In genomic region chr6:148830748-148831727, GRCm38 (mm10) we compare ENCODE assay signal across 8 mouse cellular contexts. TPM values are rescaled to one million over a fixed set of nuclear protein-coding genes. Genes with fewer than 3 reads are reported as not detected.
DNase-seq lines count a peak whose midpoint lies in the region; ATAC-seq lines count a peak whose summit lies in the region.

Gene Ipo8, minus strand, starts transcription at chr6:148831467.

- WGBS in lung, embryonic 16.5 days = under 1% methylated on average over 47 of the region's 47 CpGs

- peak; percentile 94 for DNase-seq in MEL-GATA-1-ER (ENCODE audit: extremely low read depth, low read depth)
- peak; percentile 91 for DNase-seq in cerebellum, adult 8-10 months
- DNase-seq in forelimb bud, embryonic 11.5 days (ENCODE audit: low read depth, low spot score) = peak; percentile 95
- peak; percentile 86 for DNase-seq in layer of hippocampus, adult 9-10 months (ENCODE audit: low spot score)
- DNase-seq in ovary, postnatal 10 days (ENCODE audit: low spot score) = peak; percentile 52
- peak; percentile 83 for DNase-seq in thymus, postnatal 10 days (ENCODE audit: low spot score in 2 of 2)

- peak; percentile 98 to 99 for ATAC-seq in hematopoietic stem cell, adult 5-6 weeks (replicated peaks in 1 of 2; ENCODE audit: insufficient read depth in 1 of 2, low FRiP score in 2 of 2, low TSS enrichment in 1 of 2, low read depth in 1 of 2, poor library complexity in 2 of 2, severe bottlenecking in 2 of 2)
- peak; percentile 99 for ATAC-seq in lung, embryonic 16.5 days (ENCODE audit: low read depth)

- peak within 1 kb of the TSS; percentile 95 for H3K4me3 ChIP-seq in lung, embryonic 16.5 days (ENCODE audit: low read length)

- H3K4me1 ChIP-seq in lung, embryonic 16.5 days (replicated peaks; ENCODE audit: control insufficient read depth, insufficient read depth, low read length) = peaks cover 5% of the 10 kb centered on the region; the same call in 1 of the 2 replicates

- H3K9me3 ChIP-seq in lung, embryonic 16.5 days (ENCODE audit: control insufficient read depth, low read length) = no peaks in the 10 kb centered on the region

- peak within 1 kb of the TSS; percentile 92 for H3K4me2 ChIP-seq in lung, embryonic 16.5 days (ENCODE audit: low read depth, low read length)

- peak within 1 kb of the TSS; percentile 84 for H3K9ac ChIP-seq in lung, embryonic 16.5 days (ENCODE audit: low read length)

- no peaks in the 10 kb centered on the region for H3K27me3 ChIP-seq in lung, embryonic 16.5 days (ENCODE audit: control insufficient read depth, insufficient read depth, low read depth, low read length)

- H3K36me3 ChIP-seq in lung, embryonic 16.5 days (ENCODE audit: control insufficient read depth, insufficient read depth, low read length) = no peaks in the 10 kb centered on the region

- peak within 1 kb of the TSS; percentile 77 for H3K27ac ChIP-seq in lung, embryonic 16.5 days (ENCODE audit: low read length)

RNA-seq across cellular contexts. Expression of gene Ipo8, which starts in this region (rescaled TPM):
- 45.1 and 48.5 TPM in 2 replicates for total RNA-seq in hematopoietic stem cell, adult 5-6 weeks (2017)
- polyA plus RNA-seq in lung, embryonic 16.5 days (2015; fragmentation: Nextera tagmentation; extraction: Ambion mirVana) = 22.4 and 23.1 TPM in 2 replicates

Comparison
In these comparisons a context has a peak if more than half of its experiments do, and no peak if none do; other contexts are left out.
1. Peak in every context shown above with its lines: DNase-seq, ATAC-seq, H3K4me3 ChIP-seq and H3K27ac ChIP-seq.